Mouse (Mus musculus): ENCODE measurements around the gene F5. TPM values are rescaled to one million over a fixed set of nuclear protein-coding genes. Genes with fewer than 3 reads are reported as not detected.

F5 gene
- polyA plus RNA-seq (2015; fragmentation: Nextera tagmentation; extraction: Ambion mirVana), result 0.04 and 0.11 TPM in 2 replicates

DNA sequence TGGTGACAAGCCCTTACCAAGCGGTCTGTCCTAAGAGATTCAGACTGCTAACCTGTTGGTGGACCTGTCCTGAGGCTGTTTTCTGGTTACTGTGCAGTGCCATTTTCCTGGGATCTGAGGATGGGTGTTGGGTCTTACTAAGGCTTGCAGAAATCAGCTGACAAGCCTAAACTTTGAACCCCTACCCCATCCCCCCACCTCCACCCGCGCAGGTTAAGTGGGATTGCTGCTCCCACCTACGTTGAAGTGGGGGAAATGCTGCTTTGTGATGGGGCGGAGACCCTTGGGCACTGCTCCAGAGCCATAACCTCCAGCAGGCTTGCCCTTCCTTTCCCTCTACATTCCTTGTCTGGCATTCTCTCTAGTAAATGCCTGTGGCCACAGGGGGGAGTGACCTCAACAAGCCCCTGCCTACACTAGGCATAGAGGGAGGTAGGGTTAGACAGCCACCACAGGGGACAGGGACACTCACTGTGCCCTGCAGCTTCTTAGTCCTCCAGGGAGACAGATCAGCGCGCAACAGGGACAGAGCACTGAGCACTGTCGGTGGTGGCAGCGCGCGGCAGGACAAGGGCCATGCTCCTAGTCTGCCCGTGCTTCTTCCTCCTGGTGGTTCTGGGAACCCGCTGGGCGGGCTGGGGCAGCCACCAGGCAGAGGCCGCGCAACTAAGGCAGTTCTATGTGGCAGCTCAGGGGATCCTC is at the start of gene F5:
F5 (plus strand) TSS at position 452 of the 702 bp plus-strand sequence.
- Histone ChIP-seq H3K27me3 (replicated peaks; ENCODE audit: control insufficient read depth, insufficient read depth, low read length) (no peaks in the 10 kb centered on the region), H3K36me3 (ENCODE audit: control insufficient read depth, insufficient read depth) (no peaks in the 10 kb centered on the region), H3K27ac (ENCODE audit: low read length) (no peak within 1 kb of the TSS), H3K4me2 (ENCODE audit: low read length) (no peak within 1 kb of the TSS), H3K9me3 (ENCODE audit: control insufficient read depth, low read length) (no peaks in the 10 kb centered on the region), H3K4me3 (replicated peaks; ENCODE audit: low read length) (no peak within 1 kb of the TSS), H3K4me1 (replicated peaks; ENCODE audit: control insufficient read depth, insufficient read depth, low read length) (no peaks in the 10 kb centered on the region), H3K9ac (replicated peaks; ENCODE audit: low read depth, low read length) (no peak within 1 kb of the TSS)
- 16% methylated on average over 16 of the region's 16 CpGs for WGBS
- ATAC-seq, result no peak

DNA sequence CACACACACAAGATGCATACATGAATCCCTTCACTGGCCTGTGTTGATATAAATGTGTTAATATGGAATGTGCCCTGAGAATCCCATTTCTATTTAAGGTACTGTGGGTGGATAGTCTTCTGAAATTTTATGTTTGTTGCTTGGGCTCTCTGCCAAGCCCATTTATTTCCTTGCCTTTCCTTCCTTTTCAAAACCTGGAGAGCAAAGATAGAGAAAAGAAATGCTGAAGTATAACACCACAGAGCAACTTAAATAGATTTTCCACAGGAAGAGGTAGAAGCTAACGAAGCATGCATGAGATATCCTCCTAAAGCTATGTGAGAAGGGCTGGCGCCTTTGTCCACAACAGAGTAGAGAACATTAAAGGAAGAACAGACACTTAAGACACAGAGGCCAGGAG is 41.9 kb upstream of the F5 start:
- Histone ChIP-seq H3K9ac (replicated peaks; ENCODE audit: low read depth, low read length) (no peak overlapping the region), H3K4me2 (ENCODE audit: low read length) (no peak overlapping the region), H3K4me1 (replicated peaks; ENCODE audit: control insufficient read depth, insufficient read depth, low read length) (no peaks in the 10 kb centered on the region), H3K4me3 (replicated peaks; ENCODE audit: low read length) (no peak overlapping the region), H3K27me3 (replicated peaks; ENCODE audit: control insufficient read depth, insufficient read depth, low read length) (no peaks in the 10 kb centered on the region), H3K9me3 (ENCODE audit: control insufficient read depth, low read length) (no peaks in the 10 kb centered on the region), H3K36me3 (ENCODE audit: control insufficient read depth, insufficient read depth) (no peaks in the 10 kb centered on the region), H3K27ac (ENCODE audit: low read length) (no peak overlapping the region)
- ATAC-seq, result no peak
- WGBS, result 78% methylated on average over 2 of the region's 2 CpGs

DNA sequence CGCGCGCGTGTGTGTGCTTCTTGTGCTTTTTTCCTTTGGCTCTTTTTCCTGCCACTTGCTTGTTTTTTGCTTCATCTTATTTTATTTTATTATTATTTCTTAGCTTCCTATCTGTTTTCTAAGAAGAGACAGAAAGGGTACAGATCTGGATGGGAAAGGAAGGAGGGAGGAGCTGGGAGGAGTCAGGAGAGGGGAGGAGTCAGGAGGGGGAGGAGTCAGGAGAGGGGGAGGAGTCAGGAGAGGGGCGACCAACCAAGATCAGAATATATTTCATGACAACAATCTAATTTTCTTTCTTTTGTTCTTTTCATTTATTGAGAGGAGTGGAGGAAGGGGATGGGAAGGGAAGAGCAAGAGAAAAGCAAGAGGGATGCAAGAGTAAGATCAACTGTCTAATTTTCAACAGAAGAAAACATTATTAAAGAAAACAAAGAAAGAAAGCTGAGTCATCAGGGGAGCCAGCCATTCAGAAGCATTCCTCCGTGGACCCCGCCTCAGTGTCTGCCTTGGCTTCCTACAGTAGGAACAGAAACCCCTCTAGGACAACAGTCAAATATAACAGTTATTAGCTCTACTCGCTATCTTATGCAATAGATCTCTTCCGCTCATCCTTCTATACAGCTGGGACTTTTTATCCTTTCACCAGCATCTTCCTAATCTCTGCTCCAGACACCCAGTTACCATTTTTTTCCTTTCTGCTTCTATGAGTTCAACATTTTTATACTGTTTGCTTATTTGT is 40.9 kb upstream of the F5 start:
- H3K27me3 ChIP-seq (replicated peaks; ENCODE audit: control insufficient read depth, insufficient read depth, low read length), result no peaks in the 10 kb centered on the region
- ATAC-seq, result no peak
- no peak overlapping the region for H3K4me3 ChIP-seq (replicated peaks; ENCODE audit: low read length)
- WGBS, result 97% methylated on average over 9 of the region's 9 CpGs
- H3K27ac ChIP-seq (ENCODE audit: low read length), result no peak overlapping the region
- no peak overlapping the region for H3K9ac ChIP-seq (replicated peaks; ENCODE audit: low read depth, low read length)
- H3K36me3 ChIP-seq (ENCODE audit: control insufficient read depth, insufficient read depth), result no peaks in the 10 kb centered on the region
- H3K9me3 ChIP-seq (ENCODE audit: control insufficient read depth, low read length), result no peaks in the 10 kb centered on the region
- no peaks in the 10 kb centered on the region for H3K4me1 ChIP-seq (replicated peaks; ENCODE audit: control insufficient read depth, insufficient read depth, low read length)
- no peak overlapping the region for H3K4me2 ChIP-seq (ENCODE audit: low read length)

DNA sequence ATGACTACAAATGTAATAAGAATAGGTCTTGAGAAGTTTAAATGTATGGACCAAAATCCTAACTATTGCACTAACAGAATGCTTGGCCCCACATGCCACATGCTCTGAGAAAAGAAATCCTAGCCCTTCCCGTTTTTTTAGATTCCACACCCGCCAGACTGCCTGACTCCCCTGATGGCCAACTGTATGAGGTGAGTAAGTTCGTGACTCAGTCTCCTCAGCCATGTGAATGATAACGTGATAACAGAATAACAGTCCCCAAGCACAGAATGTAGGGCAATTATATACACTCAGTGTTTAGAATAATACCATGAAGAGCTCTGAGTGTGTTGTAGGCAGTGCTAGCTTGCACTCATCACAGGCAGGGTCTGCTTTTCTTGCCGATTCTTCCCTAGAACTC is 37.4 kb upstream of the F5 start:
- Histone ChIP-seq H3K4me2 (ENCODE audit: low read length) (no peak overlapping the region), H3K4me3 (replicated peaks; ENCODE audit: low read length) (no peak overlapping the region), H3K27ac (ENCODE audit: low read length) (no peak overlapping the region), H3K36me3 (ENCODE audit: control insufficient read depth, insufficient read depth) (no peaks in the 10 kb centered on the region), H3K27me3 (replicated peaks; ENCODE audit: control insufficient read depth, insufficient read depth, low read length) (no peaks in the 10 kb centered on the region), H3K4me1 (replicated peaks; ENCODE audit: control insufficient read depth, insufficient read depth, low read length) (no peaks in the 10 kb centered on the region), H3K9ac (replicated peaks; ENCODE audit: low read depth, low read length) (no peak overlapping the region), H3K9me3 (ENCODE audit: control insufficient read depth, low read length) (no peaks in the 10 kb centered on the region)
- ATAC-seq, result no peak
- WGBS, result 85% methylated on average over 5 of the region's 5 CpGs

DNA sequence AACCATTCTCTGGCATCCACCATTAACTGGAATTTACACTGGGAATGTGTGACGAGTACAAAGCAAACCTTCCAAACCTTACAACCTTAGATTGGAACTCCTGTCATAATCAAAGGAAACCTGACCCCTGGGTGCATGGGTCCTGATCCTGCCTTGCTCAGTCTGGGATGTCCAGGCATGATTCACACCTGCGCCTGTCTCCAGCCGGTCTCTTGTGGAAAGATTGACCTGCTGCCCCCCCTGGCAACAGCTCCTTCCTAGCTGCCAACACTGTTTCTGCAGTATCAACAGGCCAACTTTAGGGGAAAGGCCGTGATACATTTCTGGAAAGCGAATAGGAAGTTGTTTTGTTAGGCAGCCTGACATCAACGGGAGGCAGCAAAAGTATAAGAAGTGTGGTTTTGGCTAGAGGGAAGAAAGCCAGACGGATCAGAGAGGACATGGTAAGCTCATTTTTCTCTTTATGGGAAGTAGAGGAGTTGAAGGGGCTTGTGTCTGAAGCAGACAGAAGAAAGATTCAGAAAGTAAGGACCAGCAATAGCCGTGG is 36.6 kb upstream of the F5 start, which contains the start of gene Selp:
Selp (plus strand) TSS at position 318 of the 547 bp plus-strand sequence.
- 52% methylated on average over 8 of the region's 8 CpGs for WGBS

DNA sequence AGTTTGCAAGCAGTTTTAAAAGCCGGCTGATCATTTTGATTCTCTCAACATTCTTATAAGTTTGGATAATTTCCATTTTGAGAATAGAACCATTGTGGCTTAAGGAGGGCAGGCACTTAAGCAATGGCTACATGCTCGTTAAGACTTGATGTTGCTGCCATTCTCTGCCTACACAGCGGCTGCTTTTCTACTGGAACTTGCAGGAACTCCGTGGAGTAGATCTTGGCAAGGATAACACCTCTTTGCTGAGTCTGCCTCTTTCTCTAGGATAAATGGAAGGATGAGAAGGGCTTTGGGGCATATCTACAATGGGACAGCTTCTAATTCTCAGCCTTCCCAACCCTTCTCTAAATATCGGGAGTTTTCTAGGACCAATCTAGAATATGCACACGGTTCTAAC is 36.0 kb upstream of the F5 start:
- H3K4me3 ChIP-seq (replicated peaks; ENCODE audit: low read length), result no peak overlapping the region
- no peak for ATAC-seq
- H3K36me3 ChIP-seq (ENCODE audit: control insufficient read depth, insufficient read depth), result no peaks in the 10 kb centered on the region
- H3K9me3 ChIP-seq (ENCODE audit: control insufficient read depth, low read length), result no peaks in the 10 kb centered on the region
- 38% methylated on average over 6 of the region's 6 CpGs for WGBS
- no peaks in the 10 kb centered on the region for H3K27me3 ChIP-seq (replicated peaks; ENCODE audit: control insufficient read depth, insufficient read depth, low read length)
- H3K4me1 ChIP-seq (replicated peaks; ENCODE audit: control insufficient read depth, insufficient read depth, low read length), result no peaks in the 10 kb centered on the region
- H3K9ac ChIP-seq (replicated peaks; ENCODE audit: low read depth, low read length), result no peak overlapping the region
- no peak overlapping the region for H3K27ac ChIP-seq (ENCODE audit: low read length)
- H3K4me2 ChIP-seq (ENCODE audit: low read length), result no peak overlapping the region

More for the DNA sequence above, 36.6 kb upstream of the F5 start, which contains the start of gene Selp:
- Histone ChIP-seq H3K4me2 (ENCODE audit: low read length) (no peak within 1 kb of the TSS), H3K9ac (replicated peaks; ENCODE audit: low read depth, low read length) (no peak within 1 kb of the TSS), H3K27me3 (replicated peaks; ENCODE audit: control insufficient read depth, insufficient read depth, low read length) (no peaks in the 10 kb centered on the region), H3K9me3 (ENCODE audit: control insufficient read depth, low read length) (no peaks in the 10 kb centered on the region), H3K4me3 (replicated peaks; ENCODE audit: low read length) (no peak within 1 kb of the TSS), H3K36me3 (ENCODE audit: control insufficient read depth, insufficient read depth) (no peaks in the 10 kb centered on the region), H3K27ac (ENCODE audit: low read length) (no peak within 1 kb of the TSS), H3K4me1 (replicated peaks; ENCODE audit: control insufficient read depth, insufficient read depth, low read length) (no peaks in the 10 kb centered on the region)
- ATAC-seq, result no peak

DNA sequence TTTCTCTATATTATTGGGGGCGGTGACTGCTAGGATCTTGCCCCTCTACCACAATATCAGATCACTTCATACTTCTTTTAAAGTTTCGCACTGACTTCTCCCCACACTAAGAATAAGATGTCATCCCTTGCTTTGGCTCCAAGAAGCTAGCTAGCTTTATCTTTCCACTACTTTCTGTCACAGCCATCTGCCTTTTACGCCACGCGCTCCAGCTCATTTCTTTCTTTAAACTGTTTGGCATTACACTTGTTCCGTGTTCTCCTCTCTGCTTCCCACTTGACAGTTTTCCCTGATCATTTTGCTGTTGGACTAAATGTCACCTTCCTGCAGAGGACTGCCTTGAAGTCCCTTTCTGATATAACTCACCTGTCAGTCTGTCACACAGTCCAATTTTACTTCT is 33.8 kb upstream of the F5 start:
- ATAC-seq, result no peak

DNA sequence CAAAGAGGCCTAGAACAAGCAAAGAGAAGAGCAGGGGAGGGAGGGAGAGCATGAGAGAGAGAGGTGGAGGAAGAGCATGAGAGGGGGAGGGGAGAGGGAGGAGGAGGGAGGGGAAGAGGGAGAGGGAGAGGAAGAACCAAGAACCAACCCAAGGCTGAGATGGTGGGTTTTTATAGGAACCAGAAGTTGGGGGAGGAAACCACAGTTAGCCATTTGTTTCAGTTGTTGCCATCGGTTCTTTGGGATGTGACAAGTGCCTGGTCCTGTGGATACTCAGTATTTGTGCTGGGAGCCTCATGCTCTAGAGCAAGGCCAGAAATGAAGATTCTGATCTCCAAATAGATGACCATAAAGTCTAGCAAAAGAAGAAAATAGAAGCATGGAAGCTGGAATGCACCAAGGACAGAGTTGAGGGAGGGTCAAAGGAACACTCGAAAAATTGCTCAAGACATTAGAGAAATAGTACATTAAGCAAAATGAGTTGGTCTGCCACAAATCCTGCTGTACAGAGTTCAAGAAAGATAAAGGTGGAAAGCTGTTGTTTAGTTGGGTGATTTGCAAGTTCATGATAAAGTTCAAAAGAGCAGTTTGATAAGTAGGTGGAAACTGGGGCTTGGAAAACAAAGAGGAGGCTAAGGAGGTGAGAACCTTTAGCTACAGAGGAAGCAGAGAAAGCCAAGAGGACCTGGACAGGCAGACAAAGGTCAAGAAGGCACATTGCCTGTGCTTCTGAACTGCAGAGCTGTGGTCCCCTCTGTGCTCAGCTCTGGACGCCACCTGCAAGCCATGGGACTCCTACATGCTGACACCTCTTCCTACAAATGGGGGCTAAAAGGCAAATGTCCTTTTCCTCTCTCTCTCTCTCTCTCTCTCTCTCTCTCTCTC is 31.5 kb upstream of the F5 start:
- H3K4me2 ChIP-seq (ENCODE audit: low read length), result no peak overlapping the region
- H3K36me3 ChIP-seq (ENCODE audit: control insufficient read depth, insufficient read depth), result no peaks in the 10 kb centered on the region
- no peak for ATAC-seq
- 88% methylated on average over 3 of the region's 3 CpGs for WGBS
- no peaks in the 10 kb centered on the region for H3K27me3 ChIP-seq (replicated peaks; ENCODE audit: control insufficient read depth, insufficient read depth, low read length)
- no peak overlapping the region for H3K9ac ChIP-seq (replicated peaks; ENCODE audit: low read depth, low read length)
- no peak overlapping the region for H3K27ac ChIP-seq (ENCODE audit: low read length)
- no peak overlapping the region for H3K4me3 ChIP-seq (replicated peaks; ENCODE audit: low read length)
- no peaks in the 10 kb centered on the region for H3K4me1 ChIP-seq (replicated peaks; ENCODE audit: control insufficient read depth, insufficient read depth, low read length)
- H3K9me3 ChIP-seq (ENCODE audit: control insufficient read depth, low read length), result no peaks in the 10 kb centered on the region

More for the DNA sequence above, 33.8 kb upstream of the F5 start:
- no peaks in the 10 kb centered on the region for H3K9me3 ChIP-seq (ENCODE audit: control insufficient read depth, low read length)
- 89% methylated on average over 6 of the region's 6 CpGs for WGBS
- no peaks in the 10 kb centered on the region for H3K36me3 ChIP-seq (ENCODE audit: control insufficient read depth, insufficient read depth)
- no peak overlapping the region for H3K4me2 ChIP-seq (ENCODE audit: low read length)
- no peaks in the 10 kb centered on the region for H3K27me3 ChIP-seq (replicated peaks; ENCODE audit: control insufficient read depth, insufficient read depth, low read length)
- no peak overlapping the region for H3K27ac ChIP-seq (ENCODE audit: low read length)
- H3K9ac ChIP-seq (replicated peaks; ENCODE audit: low read depth, low read length), result no peak overlapping the region
- no peak overlapping the region for H3K4me3 ChIP-seq (replicated peaks; ENCODE audit: low read length)
- no peaks in the 10 kb centered on the region for H3K4me1 ChIP-seq (replicated peaks; ENCODE audit: control insufficient read depth, insufficient read depth, low read length)

DNA sequence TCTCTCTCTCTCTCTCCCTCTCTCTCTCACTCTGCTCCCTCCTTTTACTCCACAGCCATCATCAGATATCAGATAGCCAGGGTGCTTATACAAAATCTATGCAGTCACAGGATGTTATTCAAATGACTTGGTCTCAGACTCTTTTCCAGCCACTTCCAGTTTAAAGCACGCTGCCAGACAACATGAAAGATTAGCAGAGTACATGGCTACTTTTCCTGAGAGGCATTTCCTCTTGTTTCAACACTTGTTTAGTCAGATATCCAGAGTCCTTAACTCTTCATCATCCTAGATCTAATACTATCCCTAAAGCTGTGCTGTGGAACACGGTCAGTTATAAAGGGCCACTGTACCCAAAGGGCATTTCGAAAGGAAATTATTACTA is 30.9 kb upstream of the F5 start:
- Histone ChIP-seq H3K4me1 (replicated peaks; ENCODE audit: control insufficient read depth, insufficient read depth, low read length) (no peaks in the 10 kb centered on the region), H3K9me3 (ENCODE audit: control insufficient read depth, low read length) (no peaks in the 10 kb centered on the region), H3K4me2 (ENCODE audit: low read length) (no peak overlapping the region), H3K9ac (replicated peaks; ENCODE audit: low read depth, low read length) (no peak overlapping the region), H3K36me3 (ENCODE audit: control insufficient read depth, insufficient read depth) (no peaks in the 10 kb centered on the region), H3K27me3 (replicated peaks; ENCODE audit: control insufficient read depth, insufficient read depth, low read length) (no peaks in the 10 kb centered on the region), H3K27ac (ENCODE audit: low read length) (no peak overlapping the region), H3K4me3 (replicated peaks; ENCODE audit: low read length) (no peak overlapping the region)
- ATAC-seq, result no peak
- 95% methylated on average over 3 of the region's 3 CpGs for WGBS

Measured in forebrain, embryonic 16.5 days (tissue).